Mouse (Mus musculus) neural tube, embryonic 11.5 days (tissue): ENCODE data around the gene Gm33543. TPM values are rescaled to one million over a fixed set of nuclear protein-coding genes. Genes with fewer than 3 reads are reported as not detected.

ENCODE experiments used
- ATAC-seq: fragments of 200-750 bp; cut with Nextera tagmentation; 2 replicates; pipeline ENCODE4 v1.8.0; 2017; ENCODE audit warnings: moderate number of reproducible peaks, mild to moderate bottlenecking, moderate TSS enrichment, moderate library complexity; ENCODE audit not compliant: insufficient read depth, low FRiP score, low TSS enrichment
- DNase-seq: peaks from one replicate; pipeline ENCODE4 v3.0.0-alpha.2; 2015; ENCODE audit warnings: low spot score
- H3K27ac ChIP-seq: fragments of 300-500 bp; sonication (generic); 2 replicates; pipeline ENCODE4 v1.5.1; 2014; ENCODE audit warnings: low read depth, mild to moderate bottlenecking, low read length
- H3K27me3 ChIP-seq: fragments of 300-500 bp; sonication (generic); 2 replicates; pipeline ENCODE4 v1.6.1; 2014; ENCODE audit warnings: mild to moderate bottlenecking, low read length, mixed read lengths; ENCODE audit not compliant: control insufficient read depth, insufficient read depth
- H3K36me3 ChIP-seq: fragments of 300-500 bp; sonication (generic); 2 replicates; pipeline ENCODE4 v1.6.1; 2014; ENCODE audit warnings: mild to moderate bottlenecking, low read length, moderate library complexity, mixed read lengths; ENCODE audit not compliant: control insufficient read depth, insufficient read depth
- H3K4me1 ChIP-seq: fragments of 300-500 bp; sonication (generic); 2 replicates; pipeline ENCODE4 v1.6.1; 2014; ENCODE audit warnings: low read length, mixed read lengths; ENCODE audit not compliant: control insufficient read depth, insufficient read depth
- H3K4me2 ChIP-seq: fragments of 300-500 bp; sonication (generic); 2 replicates; pipeline ENCODE4 v1.6.1; 2014; ENCODE audit warnings: low read depth, mild to moderate bottlenecking, moderate library complexity
- H3K4me3 ChIP-seq: fragments of 300-500 bp; sonication (generic); 2 replicates; pipeline ENCODE4 v1.5.1; 2014; ENCODE audit warnings: low read depth, low read length
- H3K9ac ChIP-seq: fragments of 300-500 bp; sonication (generic); 2 replicates; pipeline ENCODE4 v1.6.1; 2014; ENCODE audit warnings: mild to moderate bottlenecking, low read length
- H3K9me3 ChIP-seq: fragments of 300-500 bp; sonication (generic); 2 replicates; pipeline ENCODE4 v1.6.1; 2016; ENCODE audit warnings: low read length; ENCODE audit not compliant: control insufficient read depth
- WGBS: fragments of 180-500 bp; shearing (Covaris S2); extraction: QIAGEN DNeasy Blood & Tissue Kit; methylation state at CpG from one replicate; pipeline ENCODE4 v1.1.7; 2014; 5-methylcytosine and 5-hydroxymethylcytosine counted together
- polyA plus RNA-seq: library from polyadenylated mRNA; unstranded; fragments of >200 nt; fragmentation: Nextera tagmentation; extraction: Ambion mirVana; gene quantifications from 2 replicates; pipeline ENCODE4 v1.2.1, GENCODE M21; 2014

Gm33543 gene
- polyA plus RNA-seq, 1 experiment from 2014 or later = not detected

- Histone ChIP-seq H3K9ac (no peak overlapping the region), H3K4me1 (no peaks in the 10 kb centered on the region), H3K36me3 (no peaks in the 10 kb centered on the region), H3K27me3 (no peaks in the 10 kb centered on the region), H3K4me2 (no peak overlapping the region), H3K4me3 (no peak overlapping the region), H3K27ac (no peak overlapping the region), H3K9me3 (no peaks in the 10 kb centered on the region)
- DNase-seq (no peak), ATAC-seq (no peak)
- 85% methylated on average over 8 of the region's 8 CpGs for WGBS
These were observed 51.3 kb downstream of the Gm33543 start for GRCm38 (mm10) chr10:95791427-95791804.

- Histone ChIP-seq H3K9ac (no peak overlapping the region), H3K4me3 (no peak overlapping the region), H3K4me1 (no peaks in the 10 kb centered on the region), H3K4me2 (no peak overlapping the region), H3K27me3 (no peaks in the 10 kb centered on the region), H3K27ac (no peak overlapping the region), H3K9me3 (no peaks in the 10 kb centered on the region), H3K36me3 (no peaks in the 10 kb centered on the region)
- 85% methylated on average over 15 of the region's 15 CpGs for WGBS
- DNase-seq (no peak), ATAC-seq (no peak)
These were observed 51.8 kb downstream of the Gm33543 start for GRCm38 (mm10) chr10:95790771-95791426.

DNA sequence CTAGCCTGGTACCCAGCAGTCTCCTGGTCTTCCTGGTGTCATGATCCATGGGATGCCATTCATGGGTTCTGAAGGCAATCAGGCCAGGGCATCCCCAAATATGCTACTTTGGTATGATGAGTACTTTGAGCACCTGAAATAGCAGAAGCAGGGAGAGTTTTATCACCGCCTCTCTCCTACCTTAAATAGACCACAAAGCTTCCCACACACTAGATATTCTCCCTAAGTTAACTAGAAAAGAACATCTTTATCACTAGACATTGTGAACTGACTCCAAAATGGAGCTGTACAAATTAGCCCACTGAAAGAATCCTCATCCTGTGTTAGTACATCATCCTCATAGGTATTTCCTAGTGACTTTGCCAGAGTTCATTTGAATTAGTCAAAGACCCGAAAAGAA is 55.6 kb downstream of the Gm33543 start:
- H3K9ac ChIP-seq = no peak overlapping the region
- H3K9me3 ChIP-seq = no peaks in the 10 kb centered on the region
- H3K27ac ChIP-seq = no peak overlapping the region
- H3K27me3 ChIP-seq = no peaks in the 10 kb centered on the region
- ATAC-seq = no peak
- 96% methylated on average over 2 of the region's 2 CpGs for WGBS
- H3K4me1 ChIP-seq = no peaks in the 10 kb centered on the region
- no peak overlapping the region for H3K4me2 ChIP-seq
- H3K36me3 ChIP-seq = no peaks in the 10 kb centered on the region
- no peak for DNase-seq
- H3K4me3 ChIP-seq = no peak overlapping the region

DNA sequence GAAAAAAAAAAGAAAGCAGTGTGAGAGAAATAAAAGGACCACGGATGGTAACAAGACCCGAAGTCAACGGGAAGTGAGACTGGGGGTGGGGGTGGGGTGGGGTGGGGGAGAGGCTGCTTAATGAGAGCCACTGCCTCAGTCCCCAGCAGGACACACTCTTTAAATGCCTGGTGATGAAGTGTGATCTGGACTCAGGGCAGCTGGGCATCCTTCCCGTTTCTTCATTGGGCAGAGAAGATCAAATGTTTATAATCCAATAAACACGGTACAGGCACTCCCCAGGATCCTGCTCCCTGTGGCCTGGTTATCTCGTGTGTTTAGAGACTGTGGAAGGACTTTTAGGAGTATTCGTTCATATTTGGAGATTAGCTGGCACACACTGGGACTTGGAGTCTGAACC is 57.9 kb downstream of the Gm33543 start:
- no peak overlapping the region for H3K4me3 ChIP-seq
- H3K9ac ChIP-seq = no peak overlapping the region
- ATAC-seq (no peak), DNase-seq (no peak)
- H3K36me3 ChIP-seq = no peaks in the 10 kb centered on the region
- H3K4me1 ChIP-seq = no peaks in the 10 kb centered on the region
- H3K4me2 ChIP-seq = no peak overlapping the region
- 68% methylated on average over 7 of the region's 7 CpGs for WGBS
- H3K27ac ChIP-seq = no peak overlapping the region
- no peaks in the 10 kb centered on the region for H3K9me3 ChIP-seq
- H3K27me3 ChIP-seq = no peaks in the 10 kb centered on the region

- DNase-seq (no peak), ATAC-seq (no peak)
- H3K27ac ChIP-seq = no peak overlapping the region
- no peaks in the 10 kb centered on the region for H3K27me3 ChIP-seq
- H3K36me3 ChIP-seq = no peaks in the 10 kb centered on the region
- no peak overlapping the region for H3K4me2 ChIP-seq
- 86% methylated on average over 8 of the region's 8 CpGs for WGBS
- H3K4me1 ChIP-seq = no peaks in the 10 kb centered on the region
- no peak overlapping the region for H3K4me3 ChIP-seq
- H3K9ac ChIP-seq = no peak overlapping the region
- no peaks in the 10 kb centered on the region for H3K9me3 ChIP-seq
These were observed 61.7 kb downstream of the Gm33543 start for GRCm38 (mm10) chr10:95780881-95781600.

GRCm38 (mm10) chr10:95779801-95780385 is 62.8 kb downstream of the Gm33543 start:
- no peaks in the 10 kb centered on the region for H3K27me3 ChIP-seq
- H3K4me3 ChIP-seq = no peak overlapping the region
- no peaks in the 10 kb centered on the region for H3K9me3 ChIP-seq
- DNase-seq (no peak), ATAC-seq (no peak)
- no peak overlapping the region for H3K4me2 ChIP-seq
- 90% methylated on average over 13 of the region's 13 CpGs for WGBS
- no peaks in the 10 kb centered on the region for H3K4me1 ChIP-seq
- no peak overlapping the region for H3K9ac ChIP-seq
- H3K27ac ChIP-seq = no peak overlapping the region
- no peaks in the 10 kb centered on the region for H3K36me3 ChIP-seq

GRCm38 (mm10) chr10:95778622-95779021 is 64.1 kb downstream of the Gm33543 start:
- H3K27me3 ChIP-seq = no peaks in the 10 kb centered on the region
- no peak overlapping the region for H3K27ac ChIP-seq
- no peak overlapping the region for H3K4me2 ChIP-seq
- no peaks in the 10 kb centered on the region for H3K36me3 ChIP-seq
- no peak overlapping the region for H3K9ac ChIP-seq
- no peaks in the 10 kb centered on the region for H3K4me1 ChIP-seq
- no peak overlapping the region for H3K4me3 ChIP-seq
- WGBS = 70% methylated on average over 8 of the region's 8 CpGs
- no peak for DNase-seq
- H3K9me3 ChIP-seq = no peaks in the 10 kb centered on the region
- ATAC-seq = no peak

DNA sequence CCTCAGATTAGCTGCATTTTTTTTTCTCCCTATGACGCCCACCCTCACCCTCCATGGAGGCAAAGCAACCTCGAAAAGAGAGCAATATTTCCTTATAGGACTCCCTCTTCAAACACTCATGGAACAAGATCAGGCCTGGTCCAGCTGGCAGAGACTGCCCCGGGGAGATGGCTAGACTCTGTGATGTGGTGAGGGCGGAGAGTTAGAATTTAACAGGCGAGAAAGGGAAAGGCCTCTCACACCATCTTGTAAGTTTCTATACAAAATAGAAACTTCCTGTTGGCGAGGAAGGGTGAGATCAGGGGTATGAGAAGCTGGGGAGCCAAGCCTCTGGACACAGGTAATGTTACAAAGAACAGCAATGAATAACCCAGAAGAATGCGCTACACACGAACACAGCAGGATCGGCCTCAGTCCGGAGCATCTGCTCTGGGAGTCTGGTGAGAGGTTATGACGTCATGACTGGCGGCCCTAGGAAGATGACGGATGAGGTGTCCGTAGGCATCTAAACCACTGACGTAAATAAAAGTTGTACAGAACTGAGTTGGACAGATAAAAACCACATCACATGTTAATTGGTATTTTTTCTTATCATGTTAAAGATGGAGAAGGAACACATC is 64.9 kb downstream of the Gm33543 start:
- no peak overlapping the region for H3K4me2 ChIP-seq
- H3K4me1 ChIP-seq = no peaks in the 10 kb centered on the region
- H3K9ac ChIP-seq = no peak overlapping the region
- ATAC-seq (no peak), DNase-seq (no peak)
- H3K27me3 ChIP-seq = no peaks in the 10 kb centered on the region
- no peak overlapping the region for H3K4me3 ChIP-seq
- H3K9me3 ChIP-seq = no peaks in the 10 kb centered on the region
- 81% methylated on average over 15 of the region's 15 CpGs for WGBS
- H3K27ac ChIP-seq = no peak overlapping the region
- no peaks in the 10 kb centered on the region for H3K36me3 ChIP-seq
